Mouse (Mus musculus): ENCODE measurements around the gene Olfr90.

DNA sequence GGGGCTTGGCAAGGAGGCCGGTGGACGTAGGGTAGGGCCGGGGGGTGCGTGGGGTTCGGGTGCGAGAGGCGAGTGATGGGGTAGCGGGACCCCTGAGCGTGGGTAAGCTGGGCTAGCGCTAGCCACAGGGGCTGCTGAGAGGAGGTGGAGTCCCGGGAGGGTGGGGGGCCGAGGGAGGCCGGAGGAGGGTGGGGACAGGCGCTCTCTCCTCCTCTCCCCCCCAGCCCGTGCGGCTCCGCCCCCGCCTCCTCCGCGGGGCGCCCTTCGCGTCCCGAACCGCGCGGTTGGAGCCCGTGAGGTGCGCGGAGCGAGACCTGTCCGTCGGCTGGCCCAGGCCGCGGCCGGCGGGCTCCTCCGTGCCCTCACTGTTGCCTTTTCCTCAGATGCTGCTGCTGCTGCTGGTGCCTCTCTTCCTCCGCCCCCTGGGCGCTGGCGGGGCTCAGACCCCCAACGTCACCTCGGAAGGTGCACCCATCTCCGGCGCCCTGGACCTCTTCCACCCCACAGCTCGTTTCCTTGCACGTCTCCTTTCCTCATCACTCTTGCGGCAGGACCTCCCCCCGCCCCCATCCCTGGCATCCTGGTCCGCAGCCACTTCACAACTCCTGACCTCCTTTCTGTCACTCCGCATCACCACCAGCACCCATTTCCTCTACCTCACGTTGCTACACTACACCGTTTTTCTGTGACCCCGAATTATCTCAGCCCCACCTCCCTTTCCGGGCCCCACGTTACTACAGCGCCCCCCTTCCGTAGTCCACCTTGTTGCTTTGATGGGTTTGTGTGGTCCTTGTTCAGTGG is 41.8 kb downstream of the Olfr90 start:
- TF ChIP-seq MAX (IDR thresholded peaks at IDR 0.05) (no peak), CEBPB (IDR thresholded peaks at IDR 0.05; ENCODE audit: low read depth) (no peak), CTCF (IDR thresholded peaks at IDR 0.05; ENCODE audit: control insufficient read depth, insufficient read depth, insufficient read length) (peak; percentile 30), USF1 (IDR thresholded peaks at IDR 0.05; ENCODE audit: low read depth) (no peak), MYOD1 (IDR thresholded peaks at IDR 0.05; ENCODE audit: control insufficient read depth, insufficient read length, low read depth) (no peak)

Measured in C2C12 (cell line).